Mouse (Mus musculus): ENCODE data around the gene Hivep2. TPM values are rescaled to one million over a fixed set of nuclear protein-coding genes. Genes with fewer than 3 reads are reported as not detected.

Hivep2 gene
- total RNA-seq, 1 experiment: 2.3 TPM

DNA sequence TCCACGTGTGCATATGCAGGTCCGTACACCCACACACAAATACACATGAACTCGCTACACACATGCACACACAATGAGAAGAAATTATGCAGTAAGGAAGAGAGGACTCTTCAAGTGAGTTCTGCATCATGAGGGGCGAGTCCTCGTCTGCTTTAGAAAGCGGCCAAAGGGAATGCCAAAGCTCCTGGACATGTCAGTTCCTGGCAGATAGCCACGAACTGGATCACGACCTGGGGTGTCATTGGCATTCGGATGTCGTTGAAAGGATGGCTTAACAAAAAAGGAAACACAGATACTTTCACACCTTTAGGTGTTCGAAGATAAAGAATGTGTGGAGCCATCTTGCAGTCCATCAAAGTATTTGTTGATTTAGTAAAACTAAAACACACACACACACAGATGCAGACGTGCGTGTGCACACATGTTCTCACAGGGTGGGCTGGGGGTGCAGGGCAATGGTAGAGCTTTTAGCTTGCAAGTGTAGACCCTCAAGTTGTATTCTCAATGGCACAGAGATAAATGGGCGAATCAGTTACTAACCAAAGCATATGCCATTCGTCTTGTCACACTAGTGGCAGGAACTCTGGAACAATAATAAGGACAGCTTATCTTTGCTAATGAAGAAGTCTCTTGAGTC, 99.0 kb downstream of the Hivep2 start:
- in situ Hi-C loops (cut with MboI; ENCODE audit: low sequenced_read_pairs in 2 of 2, unreplicated experiment in 2 of 2): no loop called here
- no peak for DNase-seq (ENCODE audit: low read depth, low spot score)
- Histone ChIP-seq H3K4me1 (ENCODE audit: control insufficient read depth in 2 of 2, insufficient read depth in 2 of 2, low read length in 2 of 2, poor library complexity in 1 of 2) (no peaks in the 10 kb centered on the region), H3K9ac (ENCODE audit: insufficient read depth, low read depth, low read length, poor library complexity, severe bottlenecking) (no peak overlapping the region), H3K4me3 (ENCODE audit: insufficient read depth in 1 of 2, low read depth in 1 of 2, low read length in 2 of 2, poor library complexity in 1 of 2, severe bottlenecking in 1 of 2) (no peak overlapping the region), H3K27ac (ENCODE audit: insufficient read depth, low read depth, low read length, poor library complexity, severe bottlenecking) (no peak overlapping the region), H3K36me3 (ENCODE audit: control insufficient read depth, insufficient read depth, low read length, poor library complexity, severe bottlenecking) (no peaks in the 10 kb centered on the region), H3K9me3 (ENCODE audit: control insufficient read depth, insufficient read depth, low read depth, low read length) (no peaks in the 10 kb centered on the region)
- TF ChIP-seq CHD2 (IDR thresholded peaks at IDR 0.05; ENCODE audit: low read depth, low read length) (no peak), MAFK (IDR thresholded peaks at IDR 0.05; ENCODE audit: insufficient read depth, low read depth, low read length) (no peak), HCFC1 (IDR thresholded peaks at IDR 0.05; ENCODE audit: borderline replicate concordance, insufficient read depth, low read length) (no peak), ZC3H11A (IDR thresholded peaks at IDR 0.05; ENCODE audit: borderline replicate concordance, low read depth, low read length) (no peak), ZNF384 (IDR thresholded peaks at IDR 0.05; ENCODE audit: low read depth, low read length) (no peak)

DNA sequence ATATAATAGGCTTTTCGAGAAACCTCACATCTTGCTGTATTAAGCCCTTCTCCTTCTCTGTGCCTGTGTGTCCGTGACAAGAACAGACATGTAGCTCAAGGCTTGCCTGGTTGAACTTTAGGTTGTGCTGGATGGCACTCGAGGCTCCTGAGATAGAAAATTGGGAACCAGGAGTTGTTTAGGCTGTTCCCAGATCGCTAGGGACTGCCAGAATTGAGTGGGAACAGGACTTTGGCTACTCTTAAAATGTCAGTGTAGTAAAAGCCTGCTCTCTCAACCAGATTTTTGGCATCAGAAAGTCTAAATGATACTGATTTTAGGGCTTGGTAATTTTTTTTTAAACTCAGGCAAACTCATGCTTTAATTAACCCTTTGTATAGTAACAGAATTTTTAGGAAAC, 101.9 kb downstream of the Hivep2 start:
- H3K4me1 ChIP-seq (ENCODE audit: control insufficient read depth in 2 of 2, insufficient read depth in 2 of 2, low read length in 2 of 2, poor library complexity in 1 of 2): no peaks in the 10 kb centered on the region
- H3K36me3 ChIP-seq (ENCODE audit: control insufficient read depth, insufficient read depth, low read length, poor library complexity, severe bottlenecking): no peaks in the 10 kb centered on the region
- TF ChIP-seq HCFC1 (IDR thresholded peaks at IDR 0.05; ENCODE audit: borderline replicate concordance, insufficient read depth, low read length) (no peak), ZC3H11A (IDR thresholded peaks at IDR 0.05; ENCODE audit: borderline replicate concordance, low read depth, low read length) (no peak), ZNF384 (IDR thresholded peaks at IDR 0.05; ENCODE audit: low read depth, low read length) (no peak)
- no peak for DNase-seq (ENCODE audit: low read depth, low spot score)
- H3K4me3 ChIP-seq (ENCODE audit: insufficient read depth in 1 of 2, low read depth in 1 of 2, low read length in 2 of 2, poor library complexity in 1 of 2, severe bottlenecking in 1 of 2): no peak overlapping the region
- in situ Hi-C loops (cut with MboI; ENCODE audit: low sequenced_read_pairs in 2 of 2, unreplicated experiment in 2 of 2): no loop called here
- no peak overlapping the region for H3K9ac ChIP-seq (ENCODE audit: insufficient read depth, low read depth, low read length, poor library complexity, severe bottlenecking)
- H3K9me3 ChIP-seq (ENCODE audit: control insufficient read depth, insufficient read depth, low read depth, low read length): no peaks in the 10 kb centered on the region
- H3K27ac ChIP-seq (ENCODE audit: insufficient read depth, low read depth, low read length, poor library complexity, severe bottlenecking): no peak overlapping the region

DNA sequence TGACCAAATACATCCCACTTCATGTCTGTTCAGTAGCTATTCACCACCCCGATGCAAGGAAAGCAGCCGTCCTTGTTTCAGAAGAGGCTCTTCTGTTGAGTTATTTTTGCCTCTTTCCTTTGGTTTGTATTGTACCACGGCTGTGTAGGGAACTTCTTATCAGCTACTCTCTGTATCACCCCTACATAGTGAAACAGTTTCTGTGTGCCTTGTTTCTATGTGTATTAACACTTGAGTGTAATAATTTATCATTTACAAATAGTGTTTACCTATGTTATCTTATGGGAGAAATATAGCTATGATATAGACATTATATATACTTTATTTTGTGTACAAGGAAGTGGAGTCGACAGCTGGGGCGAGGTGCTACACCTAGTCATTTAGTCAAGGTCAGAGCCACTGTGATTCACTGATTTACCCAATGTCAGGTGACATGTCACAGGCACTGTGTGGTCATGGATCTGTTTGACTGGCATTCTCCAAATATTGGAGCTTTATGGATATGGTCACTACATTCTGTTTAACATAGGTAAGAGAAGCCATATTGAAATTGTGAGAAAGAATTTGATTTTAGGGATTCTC, 104.7 kb downstream of the Hivep2 start:
- in situ Hi-C loops (cut with MboI; ENCODE audit: low sequenced_read_pairs in 2 of 2, unreplicated experiment in 2 of 2): no loop called here
- no peak for DNase-seq (ENCODE audit: low read depth, low spot score)

DNA sequence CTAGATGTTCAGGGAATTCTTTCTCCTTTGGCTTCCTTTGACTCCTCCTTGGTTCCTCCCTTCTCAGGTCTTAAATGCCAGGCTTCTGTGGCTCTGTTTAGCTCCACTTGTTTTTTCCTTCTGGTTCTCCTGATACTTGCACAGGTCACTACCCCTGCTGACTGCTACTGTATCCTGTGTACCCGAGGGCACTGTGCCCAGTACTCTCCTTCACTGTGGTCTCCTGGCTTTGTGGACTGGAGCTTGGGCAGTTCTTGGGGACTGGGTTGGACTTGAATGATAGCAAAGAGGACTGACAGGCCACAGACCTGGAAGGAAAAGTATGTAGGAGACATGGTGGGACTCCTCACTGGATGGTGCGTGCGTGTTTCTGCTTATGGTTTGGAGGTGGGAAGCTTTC, 106.6 kb downstream of the Hivep2 start:
- in situ Hi-C loops (cut with MboI; ENCODE audit: low sequenced_read_pairs in 2 of 2, unreplicated experiment in 2 of 2): no loop called here
- H3K27ac ChIP-seq (ENCODE audit: insufficient read depth, low read depth, low read length, poor library complexity, severe bottlenecking): no peak overlapping the region
- H3K36me3 ChIP-seq (ENCODE audit: control insufficient read depth, insufficient read depth, low read length, poor library complexity, severe bottlenecking): no peaks in the 10 kb centered on the region
- H3K4me1 ChIP-seq (ENCODE audit: control insufficient read depth in 2 of 2, insufficient read depth in 2 of 2, low read length in 2 of 2, poor library complexity in 1 of 2): no peaks in the 10 kb centered on the region
- H3K4me3 ChIP-seq (ENCODE audit: insufficient read depth in 1 of 2, low read depth in 1 of 2, low read length in 2 of 2, poor library complexity in 1 of 2, severe bottlenecking in 1 of 2): no peak overlapping the region
- DNase-seq (ENCODE audit: low read depth, low spot score): no peak
- H3K9me3 ChIP-seq (ENCODE audit: control insufficient read depth, insufficient read depth, low read depth, low read length): no peaks in the 10 kb centered on the region
- TF ChIP-seq CHD2 (IDR thresholded peaks at IDR 0.05; ENCODE audit: low read depth, low read length): no peak
- TF ChIP-seq MAFK (IDR thresholded peaks at IDR 0.05; ENCODE audit: insufficient read depth, low read depth, low read length): no peak
- TF ChIP-seq ZNF384 (IDR thresholded peaks at IDR 0.05; ENCODE audit: low read depth, low read length): no peak
- TF ChIP-seq ZC3H11A (IDR thresholded peaks at IDR 0.05; ENCODE audit: borderline replicate concordance, low read depth, low read length): no peak
- H3K9ac ChIP-seq (ENCODE audit: insufficient read depth, low read depth, low read length, poor library complexity, severe bottlenecking): no peak overlapping the region

More for the DNA sequence above, 104.7 kb downstream of the Hivep2 start:
- TF ChIP-seq MAFK (IDR thresholded peaks at IDR 0.05; ENCODE audit: insufficient read depth, low read depth, low read length): no peak
- no peak for TF ChIP-seq ZNF384 (IDR thresholded peaks at IDR 0.05; ENCODE audit: low read depth, low read length)
- no peak for TF ChIP-seq HCFC1 (IDR thresholded peaks at IDR 0.05; ENCODE audit: borderline replicate concordance, insufficient read depth, low read length)
- TF ChIP-seq ZC3H11A (IDR thresholded peaks at IDR 0.05; ENCODE audit: borderline replicate concordance, low read depth, low read length): no peak
- TF ChIP-seq CHD2 (IDR thresholded peaks at IDR 0.05; ENCODE audit: low read depth, low read length): no peak
- H3K9me3 ChIP-seq (ENCODE audit: control insufficient read depth, insufficient read depth, low read depth, low read length): no peaks in the 10 kb centered on the region
- H3K9ac ChIP-seq (ENCODE audit: insufficient read depth, low read depth, low read length, poor library complexity, severe bottlenecking): no peak overlapping the region
- H3K4me3 ChIP-seq (ENCODE audit: insufficient read depth in 1 of 2, low read depth in 1 of 2, low read length in 2 of 2, poor library complexity in 1 of 2, severe bottlenecking in 1 of 2): no peak overlapping the region
- H3K27ac ChIP-seq (ENCODE audit: insufficient read depth, low read depth, low read length, poor library complexity, severe bottlenecking): no peak overlapping the region
- no peaks in the 10 kb centered on the region for H3K4me1 ChIP-seq (ENCODE audit: control insufficient read depth in 2 of 2, insufficient read depth in 2 of 2, low read length in 2 of 2, poor library complexity in 1 of 2)
- no peaks in the 10 kb centered on the region for H3K36me3 ChIP-seq (ENCODE audit: control insufficient read depth, insufficient read depth, low read length, poor library complexity, severe bottlenecking)

Data from ES-E14 (cell line).